12 mouse cellular contexts compared by ENCODE assay signal in genomic region chr6:24661879-24662278, GRCm38 (mm10). TPM values are rescaled to one million over a fixed set of nuclear protein-coding genes. Genes with fewer than 3 reads are reported as not detected.
A peak's percentile ranks its signal among the peaks of the same experiment; 100 is the strongest.
DNase-seq lines count a peak whose midpoint lies in the region; ATAC-seq lines count a peak whose summit lies in the region.
"Had no signal": no experiment of that assay in that cellular context is flagged by ENCODE, and none has a peak within 500 bp of the region (broad histone marks: within the 10 kb centered on the region; RNA-seq: fewer than 3 reads in every experiment).

No protein-coding gene starts in this region.

- peaks cover 12% of the 10 kb centered on the region for H3K4me1 ChIP-seq in hindbrain, embryonic 12.5 days
- H3K4me1 ChIP-seq in hindbrain, embryonic 14.5 days (replicated peaks; ENCODE audit: control insufficient read depth, insufficient read depth, low read length) = peaks cover 21% of the 10 kb centered on the region
- H3K4me1 ChIP-seq in megakaryocyte, embryonic 14.5 days = peaks cover 45% of the 10 kb centered on the region
- peaks cover 43% of the 10 kb centered on the region for H3K4me1 ChIP-seq in liver, embryonic 12.5 days

- WGBS in hindbrain, embryonic 12.5 days = 85% methylated on average over 4 of the region's 4 CpGs
- WGBS in hindbrain, embryonic 14.5 days = 80% methylated on average over 4 of the region's 4 CpGs
- WGBS in liver, embryonic 12.5 days (ENCODE audit: insufficient replicate concordance) = 61% methylated on average over 4 of the region's 4 CpGs

- no peaks in the 10 kb centered on the region for H3K36me3 ChIP-seq in hindbrain, embryonic 12.5 days
- H3K36me3 ChIP-seq in hindbrain, embryonic 14.5 days (replicated peaks; ENCODE audit: control insufficient read depth, insufficient read depth) = no peaks in the 10 kb centered on the region
- H3K36me3 ChIP-seq in megakaryocyte, embryonic 14.5 days (replicated peaks; ENCODE audit: low read length) = peaks cover 27% of the 10 kb centered on the region
- H3K36me3 ChIP-seq in liver, embryonic 12.5 days = no peaks in the 10 kb centered on the region
- H3K36me3 ChIP-seq: neural tube, embryonic 12.5 days had no signal

- H3K9me3 ChIP-seq in hindbrain, embryonic 12.5 days (replicated peaks) = no peaks in the 10 kb centered on the region
- H3K9me3 ChIP-seq in hindbrain, embryonic 14.5 days (ENCODE audit: control insufficient read depth, low read length) = no peaks in the 10 kb centered on the region
- H3K9me3 ChIP-seq in megakaryocyte, embryonic 14.5 days = no peaks in the 10 kb centered on the region
- H3K9me3 ChIP-seq in liver, embryonic 12.5 days (replicated peaks) = no peaks in the 10 kb centered on the region
- H3K9me3 ChIP-seq: limb, embryonic 12.5 days; neural tube, embryonic 12.5 days had no signal

- H3K4me3 ChIP-seq in hindbrain, embryonic 12.5 days = no peak overlapping the region
- no peak overlapping the region for H3K4me3 ChIP-seq in hindbrain, embryonic 14.5 days (replicated peaks; ENCODE audit: low read length)
- peak overlapping the region; percentile 94 for H3K4me3 ChIP-seq in megakaryocyte, embryonic 14.5 days (replicated peaks)
- 0 out of 2 replicates have a peak overlapping the region, but pooled peaks have one; percentile 0 for H3K4me3 ChIP-seq in liver, embryonic 12.5 days
- H3K4me3 ChIP-seq: limb, embryonic 12.5 days; neural tube, embryonic 12.5 days had no signal

- no peak overlapping the region for H3K27ac ChIP-seq in hindbrain, embryonic 12.5 days
- H3K27ac ChIP-seq in hindbrain, embryonic 14.5 days = no peak overlapping the region
- 0 out of 2 replicates have a peak overlapping the region, but pooled peaks have one; percentile 26 for H3K27ac ChIP-seq in liver, embryonic 12.5 days
- H3K27ac ChIP-seq: limb, embryonic 12.5 days; neural tube, embryonic 12.5 days had no signal

- no peak for ATAC-seq in hindbrain, embryonic 12.5 days (ENCODE audit: low FRiP score)
- ATAC-seq in hindbrain, embryonic 14.5 days (ENCODE audit: low FRiP score) = no peak
- no peak for ATAC-seq in megakaryocyte, adult 5-6 weeks (ENCODE audit: poor library complexity, severe bottlenecking)
- ATAC-seq in liver, embryonic 12.5 days = no peak
- ATAC-seq: inflammation-experienced regulatory T-cells, adult 6 months had no signal

- H3K27me3 ChIP-seq in hindbrain, embryonic 12.5 days = no peaks in the 10 kb centered on the region
- no peaks in the 10 kb centered on the region for H3K27me3 ChIP-seq in hindbrain, embryonic 14.5 days (ENCODE audit: control insufficient read depth, insufficient read depth, low read length)
- no peaks in the 10 kb centered on the region for H3K27me3 ChIP-seq in megakaryocyte, embryonic 14.5 days (replicated peaks)
- no peaks in the 10 kb centered on the region for H3K27me3 ChIP-seq in liver, embryonic 12.5 days (replicated peaks)
- H3K27me3 ChIP-seq: limb, embryonic 12.5 days; neural tube, embryonic 12.5 days had no signal

- 0 out of 2 replicates have a peak overlapping the region, but pooled peaks have one; percentile 3 for H3K4me2 ChIP-seq in hindbrain, embryonic 12.5 days (replicated peaks)
- no peak overlapping the region; the same call in 1 of the 2 replicates for H3K4me2 ChIP-seq in hindbrain, embryonic 14.5 days (replicated peaks)
- H3K4me2 ChIP-seq in liver, embryonic 12.5 days = peak overlapping the region; percentile 88
- H3K4me2 ChIP-seq: limb, embryonic 12.5 days had no signal

- no peak overlapping the region for H3K9ac ChIP-seq in hindbrain, embryonic 12.5 days
- no peak overlapping the region for H3K9ac ChIP-seq in hindbrain, embryonic 14.5 days
- no peak overlapping the region for H3K9ac ChIP-seq in liver, embryonic 12.5 days
- H3K9ac ChIP-seq: limb, embryonic 12.5 days; neural tube, embryonic 12.5 days had no signal

- DNase-seq in hindbrain, embryonic 14.5 days (ENCODE audit: low spot score) = no peak
- peak; percentile 36 for DNase-seq in yolk sac, embryonic 10.5 days (ENCODE audit: low spot score)
- DNase-seq in frontal cortex, adult 2 months (ENCODE audit: extremely low spot score in 1 of 2, low spot score in 1 of 2) = no peak
- DNase-seq: cerebellum, postnatal 36 days; gastrocnemius, postnatal 25 days had no signal

RNA-seq across cellular contexts. Expression of gene Wasl, which starts 2.9 kb away (rescaled TPM):
- 78.9 and 82.3 TPM in 2 replicates for polyA plus RNA-seq in hindbrain, embryonic 12.5 days (2016; fragmentation: Nextera tagmentation; extraction: Ambion mirVana)
- polyA plus RNA-seq in hindbrain, embryonic 14.5 days (2014; fragmentation: Nextera tagmentation; extraction: Ambion mirVana) = 47.0 and 48.4 TPM in 2 replicates
- 9.5 and 10.5 TPM in 2 replicates for polyA plus RNA-seq in megakaryocyte, embryonic 14.5 days (2012; ENCODE audit: insufficient read depth, low replicate concordance)
- total RNA-seq in megakaryocyte, adult 5-6 weeks (2015) = 17.1 and 19.1 TPM in 2 replicates
- 6.6 and 11.3 TPM in 2 replicates for total RNA-seq in megakaryocyte, adult 5-6 weeks (2017)
- 27.9 and 30.9 TPM in 2 replicates for polyA plus RNA-seq in liver, embryonic 12.5 days (2016; fragmentation: Nextera tagmentation; extraction: Ambion mirVana)
- polyA plus RNA-seq in frontal cortex, adult 2 months (2012; rRNA removed) = 55.3 and 57.4 TPM in 2 replicates

Comparison
In these comparisons a context has a peak if more than half of its experiments do, and no peak if none do; other contexts are left out.
1. H3K4me3 ChIP-seq: peak in megakaryocyte, embryonic 14.5 days (single experiment) and liver, embryonic 12.5 days (single experiment); none in hindbrain, embryonic 12.5 days (single experiment) and hindbrain, embryonic 14.5 days (single experiment).